In the genomic region with DNA sequence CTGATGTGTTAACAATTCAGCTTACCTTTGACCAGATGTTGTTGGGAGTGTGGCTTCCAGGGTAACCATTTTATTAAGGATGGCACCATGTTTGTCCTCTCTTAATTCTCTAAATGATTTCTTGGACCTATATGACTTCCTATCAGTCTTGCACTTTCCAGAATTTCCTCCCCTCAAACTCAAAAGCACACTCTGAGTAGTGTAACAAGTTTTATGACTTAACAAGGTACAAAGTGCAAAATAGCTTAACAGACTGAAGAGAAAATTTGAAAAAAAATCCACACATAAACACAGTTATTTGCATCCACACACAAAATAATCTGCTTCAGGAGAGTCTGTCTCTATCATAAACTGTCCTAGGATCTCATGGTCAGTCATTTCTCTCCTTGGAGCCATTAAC, we compare ENCODE assay signal across 33 mouse cellular contexts.
"Had no signal": no experiment of that assay in that cellular context is flagged by ENCODE, and none has a peak within 500 bp of the region (broad histone marks: within the 10 kb centered on the region; RNA-seq: fewer than 3 reads in every experiment).

No protein-coding gene starts in this region.

- H3K9ac ChIP-seq: heart, embryonic 12.5 days; heart, embryonic 13.5 days; heart, embryonic 15.5 days; hindbrain, embryonic 12.5 days; hindbrain, embryonic 13.5 days; hindbrain, embryonic 14.5 days; hindbrain, embryonic 15.5 days; kidney, embryonic 15.5 days had no signal

- DNase-seq: heart, postnatal 10 days; heart, postnatal 14 days; heart, postnatal 36 days; heart, postnatal 4 days; kidney, adult 11 months; kidney, adult 18-20 months; kidney, adult 2 months; kidney, adult 8-10 months; kidney, adult 9 months; kidney, postnatal 10 days; kidney, postnatal 14 days; kidney, postnatal 25 days; kidney, postnatal 36 days; kidney, postnatal 4 days; layer of hippocampus, adult 9-11 months; layer of hippocampus, postnatal 36 days had no signal

- H3K27ac ChIP-seq: heart, embryonic 10.5 days; heart, embryonic 13.5 days; heart, embryonic 15.5 days; hindbrain, embryonic 10.5 days; hindbrain, embryonic 12.5 days; hindbrain, embryonic 13.5 days; hindbrain, embryonic 14.5 days; hindbrain, embryonic 15.5 days; hindbrain, postnatal 0 days; kidney, embryonic 15.5 days; kidney, postnatal 0 days; layer of hippocampus, adult 2 months; left cerebral cortex, adult 2 months had no signal

- H3K4me1 ChIP-seq: heart, embryonic 10.5 days; heart, embryonic 12.5 days; heart, embryonic 13.5 days; heart, embryonic 15.5 days; hindbrain, embryonic 10.5 days; hindbrain, embryonic 12.5 days; hindbrain, embryonic 13.5 days; hindbrain, embryonic 15.5 days; kidney, embryonic 15.5 days had no signal

- H3K36me3 ChIP-seq: heart, embryonic 10.5 days; heart, embryonic 12.5 days; heart, embryonic 13.5 days; heart, embryonic 15.5 days; hindbrain, embryonic 10.5 days; hindbrain, embryonic 12.5 days; hindbrain, embryonic 13.5 days; hindbrain, embryonic 15.5 days; kidney, embryonic 15.5 days had no signal

- H3K4me3 ChIP-seq: heart, embryonic 10.5 days; heart, embryonic 12.5 days; heart, embryonic 13.5 days; heart, embryonic 15.5 days; hindbrain, embryonic 10.5 days; hindbrain, embryonic 12.5 days; hindbrain, embryonic 13.5 days; hindbrain, embryonic 15.5 days; kidney, embryonic 15.5 days; layer of hippocampus, adult 2 months; left cerebral cortex, adult 2 months had no signal

- H3K27me3 ChIP-seq: heart, embryonic 12.5 days; heart, embryonic 13.5 days; heart, embryonic 15.5 days; hindbrain, embryonic 12.5 days; hindbrain, embryonic 13.5 days; hindbrain, embryonic 15.5 days; kidney, embryonic 15.5 days had no signal

- ATAC-seq: hindbrain, embryonic 16.5 days; hindbrain, postnatal 0 days; inflammation-experienced regulatory T-cells, adult 6 months had no signal

- H3K4me2 ChIP-seq: heart, embryonic 11.5 days; heart, embryonic 12.5 days; heart, embryonic 13.5 days; heart, embryonic 15.5 days; hindbrain, embryonic 12.5 days; hindbrain, embryonic 13.5 days; hindbrain, embryonic 14.5 days; hindbrain, embryonic 15.5 days; kidney, embryonic 15.5 days had no signal

- H3K9me3 ChIP-seq: heart, embryonic 10.5 days; heart, embryonic 12.5 days; heart, embryonic 13.5 days; heart, embryonic 15.5 days; hindbrain, embryonic 10.5 days; hindbrain, embryonic 12.5 days; hindbrain, embryonic 13.5 days; hindbrain, embryonic 15.5 days; kidney, embryonic 15.5 days had no signal
